Mouse (Mus musculus): ENCODE data around the gene Il1rapl2.

The Il1rapl2 gene

DNA sequence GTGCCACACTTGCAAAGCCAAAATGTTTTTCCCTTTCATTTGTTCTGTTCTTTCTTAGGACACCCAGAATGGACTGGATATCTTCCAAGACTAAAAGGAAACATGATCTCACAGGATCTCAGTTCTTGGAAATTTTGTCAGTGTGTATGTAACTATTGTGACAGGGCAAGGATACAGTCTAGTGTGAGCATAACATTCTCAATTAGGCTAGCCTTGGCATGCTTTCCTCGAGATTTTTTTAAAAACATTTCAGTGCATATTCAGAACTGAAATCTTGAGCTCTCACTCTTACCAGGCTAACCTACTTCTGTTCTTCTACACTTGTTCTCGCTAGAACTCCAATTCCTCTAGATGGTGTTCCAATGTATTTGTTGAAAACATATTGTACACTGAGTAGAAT lies 356.4 kb downstream of the Il1rapl2 start:
- no peak for TF ChIP-seq GATA4 (IDR thresholded peaks at IDR 0.05; ENCODE audit: insufficient replicate concordance, low read length)

DNA sequence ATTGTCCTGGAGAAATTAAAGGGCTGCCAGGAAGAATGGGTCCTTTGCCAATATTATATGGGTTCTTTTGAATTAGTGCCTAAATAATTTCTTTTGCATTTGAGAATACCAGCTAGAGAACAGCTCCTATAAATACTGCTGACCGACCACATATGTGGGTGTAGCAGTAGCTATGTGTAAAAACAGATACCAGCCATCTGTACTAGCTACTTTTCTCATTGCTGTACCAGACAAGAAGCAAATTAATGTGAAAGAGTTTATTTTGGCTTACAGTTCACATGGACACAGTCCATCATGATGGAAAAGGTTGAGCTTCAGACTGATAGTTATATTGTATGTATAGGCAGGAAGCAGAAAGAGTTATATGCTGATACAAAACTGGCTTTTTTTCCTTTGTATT lies 377.3 kb downstream of the Il1rapl2 start:
- no peak for TF ChIP-seq GATA4 (IDR thresholded peaks at IDR 0.05; ENCODE audit: insufficient replicate concordance, low read length)

DNA sequence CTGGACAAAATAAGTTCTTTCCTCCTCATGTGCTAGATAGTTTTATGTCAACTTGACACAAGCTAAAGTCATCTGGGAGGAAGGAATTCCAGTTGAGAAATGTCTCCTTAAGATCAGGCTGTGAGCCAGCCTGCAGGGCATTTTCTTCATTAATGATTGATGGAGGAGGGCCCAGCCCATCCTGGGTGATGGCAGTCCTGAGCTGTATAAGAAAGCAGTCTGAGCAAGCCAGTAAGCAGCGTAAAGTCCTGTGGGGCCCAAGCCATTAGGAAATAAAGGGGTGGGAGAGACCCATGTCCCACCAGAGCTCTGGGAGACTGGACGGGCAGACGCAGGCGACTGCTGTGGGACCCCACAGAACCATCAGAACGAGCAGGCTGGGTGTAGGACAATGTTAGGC lies 400.9 kb downstream of the Il1rapl2 start:
- TF ChIP-seq GATA4 (IDR thresholded peaks at IDR 0.05; ENCODE audit: insufficient replicate concordance, low read length), result no peak

- no peak for TF ChIP-seq GATA4 (IDR thresholded peaks at IDR 0.05; ENCODE audit: insufficient replicate concordance, low read length)
Observed at GRCm38 (mm10) chrX:138043113-138043512, 472.7 kb downstream of the Il1rapl2 start.

DNA sequence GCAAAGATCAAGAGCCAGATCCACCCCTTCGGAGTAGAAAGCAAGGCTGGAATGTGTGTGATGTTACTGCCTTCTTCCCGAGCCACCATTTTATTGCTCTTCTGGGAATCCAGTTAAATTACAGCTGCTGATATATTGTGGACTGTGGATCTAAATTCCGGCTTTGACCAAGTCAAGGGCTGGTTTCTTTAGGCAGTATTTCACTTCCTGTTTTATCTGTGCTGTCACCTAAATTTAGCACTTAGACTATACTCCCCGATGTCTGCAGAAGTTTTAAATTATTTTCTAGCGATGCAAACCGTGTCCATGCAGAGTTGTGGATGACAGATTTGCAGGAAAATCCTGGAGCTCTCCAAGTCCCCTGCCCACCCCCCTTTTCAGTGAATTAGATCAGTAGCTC lies 533.5 kb downstream of the Il1rapl2 start:
- no peak for TF ChIP-seq GATA4 (IDR thresholded peaks at IDR 0.05; ENCODE audit: insufficient replicate concordance, low read length)

- TF ChIP-seq GATA4 (IDR thresholded peaks at IDR 0.05; ENCODE audit: insufficient replicate concordance, low read length), result no peak
Observed at GRCm38 (mm10) chrX:138104668-138105067, 534.3 kb downstream of the Il1rapl2 start.

DNA sequence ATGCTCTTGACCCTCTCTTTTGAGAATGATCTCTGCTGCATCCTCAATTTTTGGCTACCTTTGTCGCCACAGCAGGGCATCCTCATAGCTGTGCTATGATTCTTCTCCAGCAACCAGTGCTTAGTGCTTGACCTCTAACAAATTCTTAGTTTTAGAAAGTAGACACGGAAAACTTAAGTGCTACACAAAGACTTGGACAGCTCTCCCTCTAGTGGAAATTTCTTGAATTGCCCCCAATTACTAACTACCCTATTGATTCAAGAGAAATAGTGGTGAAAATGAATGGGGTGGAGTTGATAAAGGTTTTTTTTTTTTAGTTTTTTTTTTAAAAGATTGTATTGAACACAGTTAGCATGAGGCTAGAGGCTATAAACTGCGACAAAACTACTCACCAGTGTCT lies 599.7 kb downstream of the Il1rapl2 start:
- no peak for TF ChIP-seq GATA4 (IDR thresholded peaks at IDR 0.05; ENCODE audit: insufficient replicate concordance, low read length)

- no peak for TF ChIP-seq GATA4 (IDR thresholded peaks at IDR 0.05; ENCODE audit: insufficient replicate concordance, low read length)
Observed at GRCm38 (mm10) chrX:138209480-138209879, 639.1 kb downstream of the Il1rapl2 start, which contains the start of gene Tex13a. TSS of gene Tex13a (minus strand) at chrX:138209580.

- TF ChIP-seq GATA4 (IDR thresholded peaks at IDR 0.05; ENCODE audit: insufficient replicate concordance, low read length), result no peak
Observed at GRCm38 (mm10) chrX:138234626-138235025, 664.2 kb downstream of the Il1rapl2 start.

DNA sequence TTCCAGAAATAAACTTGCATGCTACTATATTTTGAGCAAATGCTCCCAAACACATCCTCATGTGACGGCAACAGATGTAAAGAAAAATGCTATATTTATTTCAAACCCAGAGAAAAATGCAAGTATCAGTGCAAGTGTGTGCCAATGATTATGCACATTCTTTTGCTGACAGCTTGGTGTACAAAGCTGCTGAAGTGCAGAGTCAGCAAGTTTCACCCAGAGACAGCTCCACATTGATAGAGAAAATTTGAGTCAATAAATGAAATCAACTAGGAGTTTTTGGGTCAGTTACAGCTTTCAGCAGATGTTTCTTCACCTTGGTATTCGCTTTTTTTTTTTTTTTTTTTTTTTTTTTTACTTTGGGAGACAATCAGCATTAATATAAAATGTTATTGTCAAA lies 863.4 kb downstream of the Il1rapl2 start:
- no peak for TF ChIP-seq GATA4 (IDR thresholded peaks at IDR 0.05; ENCODE audit: insufficient replicate concordance, low read length)

DNA sequence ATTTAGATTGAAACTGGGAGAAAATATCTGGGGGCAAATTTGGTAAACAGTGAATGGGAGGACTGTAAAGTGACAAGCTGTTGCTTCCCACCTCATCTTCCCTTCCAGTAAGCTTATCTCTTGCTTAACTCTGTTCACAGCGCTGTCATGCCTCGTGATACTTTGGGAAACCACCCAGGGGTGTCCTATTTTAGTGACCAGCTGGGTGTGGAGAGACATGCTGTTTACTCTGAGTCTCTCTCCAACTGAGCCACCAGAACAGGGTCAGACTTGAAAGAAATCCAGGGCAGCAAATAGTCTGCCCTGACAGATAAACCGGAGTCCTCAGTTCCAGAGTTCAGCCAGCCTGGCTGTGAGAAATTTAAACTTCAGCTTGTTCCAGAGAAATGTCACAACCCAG lies 867.5 kb downstream of the Il1rapl2 start:
- TF ChIP-seq GATA4 (IDR thresholded peaks at IDR 0.05; ENCODE audit: insufficient replicate concordance, low read length), result peak; percentile 32; the same call in 1 of the 2 replicates

DNA sequence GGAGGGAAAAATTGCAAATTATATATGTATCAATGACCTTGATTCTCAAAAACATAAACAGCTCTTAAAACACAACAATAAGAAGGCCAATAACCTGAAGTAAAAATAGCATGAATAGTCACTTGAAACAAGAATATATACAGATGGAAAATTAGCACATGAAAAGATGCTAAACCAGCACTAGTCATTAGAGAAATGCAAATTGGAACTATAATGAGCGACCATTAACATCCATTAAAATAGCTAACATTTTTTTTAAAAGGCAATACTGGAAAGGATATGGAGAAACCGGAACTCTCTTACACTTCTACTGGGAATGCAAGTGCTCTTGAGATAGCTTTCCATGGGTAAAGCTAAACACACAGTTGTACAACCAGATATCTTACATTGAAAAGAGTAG lies 879.4 kb downstream of the Il1rapl2 start:
- TF ChIP-seq GATA4 (IDR thresholded peaks at IDR 0.05; ENCODE audit: insufficient replicate concordance, low read length), result no peak

- TF ChIP-seq GATA4 (IDR thresholded peaks at IDR 0.05; ENCODE audit: insufficient replicate concordance, low read length), result no peak
Observed at GRCm38 (mm10) chrX:138478488-138478887, 908.1 kb downstream of the Il1rapl2 start.

DNA sequence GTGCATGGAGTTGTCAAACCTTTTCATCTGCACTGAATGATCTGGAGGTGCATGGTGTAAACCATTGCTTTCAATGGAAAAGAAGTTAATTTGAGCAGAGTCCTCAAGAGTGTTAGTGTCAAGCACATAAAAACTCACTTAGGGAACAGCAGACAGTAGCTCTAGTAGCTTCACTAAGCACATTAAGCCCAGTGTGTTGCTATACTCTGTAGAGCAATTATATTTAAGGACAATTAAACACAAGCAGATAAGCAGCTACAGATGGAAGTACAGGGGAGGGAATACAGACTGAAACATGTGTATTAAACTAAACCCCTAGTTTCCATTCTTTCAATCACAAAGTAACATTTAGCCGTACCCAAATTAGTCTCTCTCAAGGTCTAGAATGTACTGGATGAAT lies 930.1 kb downstream of the Il1rapl2 start:
- no peak for TF ChIP-seq GATA4 (IDR thresholded peaks at IDR 0.05; ENCODE audit: insufficient replicate concordance, low read length)

DNA sequence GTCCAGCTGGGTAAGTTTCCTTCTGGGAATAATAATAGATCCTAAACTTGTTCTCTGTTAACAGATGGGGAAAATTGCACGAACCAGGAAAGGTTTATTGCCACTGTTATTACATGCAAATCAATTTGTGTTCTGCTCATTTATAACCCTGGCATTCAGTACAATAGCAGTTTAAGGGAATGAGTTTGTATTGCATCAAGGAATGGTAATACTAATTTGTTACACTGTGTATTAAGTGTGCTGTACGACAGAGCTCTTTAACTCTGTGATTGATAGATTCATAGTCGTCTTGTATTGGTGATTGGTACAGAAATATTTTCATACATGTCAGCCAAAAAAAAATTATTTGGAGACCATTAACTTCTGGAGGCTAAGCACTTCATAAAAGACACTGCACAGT lies 934.6 kb downstream of the Il1rapl2 start:
- TF ChIP-seq GATA4 (IDR thresholded peaks at IDR 0.05; ENCODE audit: insufficient replicate concordance, low read length), result no peak

- TF ChIP-seq GATA4 (IDR thresholded peaks at IDR 0.05; ENCODE audit: insufficient replicate concordance, low read length), result no peak
Observed at GRCm38 (mm10) chrX:138620106-138620505, 1049.7 kb downstream of the Il1rapl2 start.

GRCm38 (mm10) chrX:138625311-138625710 lies 1054.9 kb downstream of the Il1rapl2 start:
- TF ChIP-seq GATA4 (IDR thresholded peaks at IDR 0.05; ENCODE audit: insufficient replicate concordance, low read length), result no peak

GRCm38 (mm10) chrX:138722372-138722771 lies 1152.0 kb downstream of the Il1rapl2 start:
- no peak for TF ChIP-seq GATA4 (IDR thresholded peaks at IDR 0.05; ENCODE audit: insufficient replicate concordance, low read length)

All from liver, adult (tissue).